Mouse (Mus musculus): ENCODE results near the gene Colgalt1.

DNA sequence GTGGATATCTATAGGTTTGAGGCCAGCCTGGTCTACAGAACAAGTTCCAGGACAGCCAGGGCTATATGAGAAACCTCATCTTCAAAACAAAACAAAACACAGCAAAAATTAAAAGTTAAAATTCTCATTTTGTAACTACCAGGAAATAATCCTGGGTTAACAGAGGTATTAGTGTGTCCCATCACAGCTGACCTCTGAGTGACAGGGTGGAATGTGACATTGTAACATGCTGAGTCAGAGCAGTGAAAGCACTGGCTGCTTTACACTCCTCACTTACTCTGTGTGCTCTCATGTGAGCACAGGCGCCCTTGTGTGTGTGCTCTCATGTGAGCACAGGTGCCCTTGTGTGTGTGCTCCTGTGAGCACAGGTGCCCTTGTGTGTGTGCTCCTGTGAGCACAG is 35.8 kb upstream of the Colgalt1 start:
- no peak for TF ChIP-seq CTCF (IDR thresholded peaks at IDR 0.05; ENCODE audit: low read depth)
- TF ChIP-seq EP300 (IDR thresholded peaks at IDR 0.05; ENCODE audit: low read depth), result no peak
